Mouse (Mus musculus) monocyte, adult 5-6 weeks (primary cell): ENCODE data around the gene Abhd5. TPM values are rescaled to one million over a fixed set of nuclear protein-coding genes. Genes with fewer than 3 reads are reported as not detected.

Source experiments
- total RNA-seq: library from RNA; stranded (forward); fragments of 200-1000, 200-491, 200-594 nt; gene quantifications from 3 replicates; pipeline ENCODE4 v1.2.3, GENCODE M21; 2017

Gene Abhd5
- total RNA-seq, 1 experiment from 2014 or later: 27.3 TPM

Other genes starting within 250 kb of the Abhd5 start
- gene Snrk, start 234.3 kb upstream of the Abhd5 start, total RNA-seq: 72.7 to 80.3 TPM (median 79.6 TPM) in 3 replicates
- gene Ano10, start 57.2 kb upstream of the Abhd5 start, total RNA-seq: 8.6 to 15.9 TPM (median 11.1 TPM) in 3 replicates